Mouse (Mus musculus): ENCODE results near the gene Nipa1.

- TF ChIP-seq CTCF (IDR thresholded peaks at IDR 0.05; ENCODE audit: control insufficient read depth, insufficient read depth, low read length), result no peak
- no peak for TF ChIP-seq POLR2A (IDR thresholded peaks at IDR 0.05; ENCODE audit: borderline replicate concordance, control insufficient read depth, low read depth, low read length)
Observed at GRCm38 (mm10) chr7:56011018-56011333, 8.8 kb downstream of the Nipa1 start.
